Mouse (Mus musculus) gastrocnemius, postnatal 10 days (tissue): ENCODE data around the gene Hist2h2ac. TPM values are rescaled to one million over a fixed set of nuclear protein-coding genes. Genes with fewer than 3 reads are reported as not detected.
"Not testable (repeated sequence)": the region's sequence is repeated elsewhere in the genome, so short reads cannot be mapped to it uniquely, and the experiment has no call there.

ENCODE experiments used
- DNase-seq: peaks from one replicate; pipeline ENCODE4 v3.0.0; 2021; ENCODE audit warnings: mixed read lengths
- long read RNA-seq, 2 experiments: library from polyadenylated mRNA; stranded (forward); transcript quantifications; one replicate each; pipeline ENCODE4 v2.0.0; 2021
- total RNA-seq, 2 experiments: library from RNA; stranded (reverse); gene quantifications; 2 replicates each; pipeline ENCODE4 v1.2.3; 2021

The Hist2h2ac gene
- total RNA-seq = 10 to 100 TPM; 77.5 to 90.5 TPM
- long read RNA-seq, experiment 1 = 0 reads
- long read RNA-seq, experiment 2 = 0 reads

DNA sequence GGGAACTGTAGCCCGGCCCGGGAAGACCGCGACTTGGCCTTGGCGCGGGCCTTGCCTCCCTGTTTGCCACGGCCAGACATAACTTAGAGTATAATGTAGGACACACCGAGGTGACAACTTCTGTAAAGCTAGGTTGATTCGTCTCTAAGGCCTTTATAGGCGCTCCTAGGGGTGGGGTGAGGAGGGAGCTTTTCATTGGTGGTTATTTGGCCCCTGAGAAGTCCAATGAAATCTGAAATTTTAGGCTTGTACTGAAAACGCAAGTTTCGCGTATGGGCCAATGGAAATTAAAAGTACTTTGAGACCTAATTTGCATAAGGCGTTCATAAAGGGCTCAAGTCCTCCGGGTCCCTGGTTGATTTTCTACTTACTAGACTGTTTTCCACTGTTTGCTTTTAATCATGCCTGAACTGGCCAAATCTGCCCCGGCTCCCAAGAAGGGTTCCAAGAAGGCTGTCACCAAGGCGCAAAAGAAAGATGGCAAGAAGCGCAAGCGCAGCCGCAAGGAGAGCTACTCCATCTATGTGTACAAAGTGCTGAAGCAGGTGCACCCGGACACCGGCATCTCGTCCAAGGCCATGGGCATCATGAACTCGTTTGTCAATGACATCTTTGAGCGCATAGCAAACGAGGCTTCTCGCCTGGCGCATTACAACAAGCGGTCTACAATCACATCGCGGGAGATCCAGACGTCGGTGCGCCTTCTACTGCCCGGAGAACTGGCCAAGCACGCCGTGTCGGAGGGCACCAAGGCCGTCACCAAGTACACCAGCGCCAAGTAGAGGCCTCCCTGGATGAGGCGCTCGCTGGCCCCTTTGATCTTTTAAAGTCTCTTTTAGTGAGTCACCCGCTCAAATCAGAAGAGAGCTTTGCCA is at the start of gene Hist2h2ac, which contains the start of gene Hist2h2be:
Gene Hist2h2ac (minus strand): TSS at position 116 of the 875 bp plus-strand sequence.
Gene Hist2h2be (plus strand): TSS at position 355 of the 875 bp plus-strand sequence.
- DNase-seq = peak; percentile 48

- DNase-seq = peak; percentile 68
Measured at GRCm38 (mm10) chr3:96269511-96270474, 49.1 kb upstream of the Hist2h2ac start, which contains the start of gene Hist2h2bb. Hist2h2bb (plus strand) TSS chr3:96269752.

DNA sequence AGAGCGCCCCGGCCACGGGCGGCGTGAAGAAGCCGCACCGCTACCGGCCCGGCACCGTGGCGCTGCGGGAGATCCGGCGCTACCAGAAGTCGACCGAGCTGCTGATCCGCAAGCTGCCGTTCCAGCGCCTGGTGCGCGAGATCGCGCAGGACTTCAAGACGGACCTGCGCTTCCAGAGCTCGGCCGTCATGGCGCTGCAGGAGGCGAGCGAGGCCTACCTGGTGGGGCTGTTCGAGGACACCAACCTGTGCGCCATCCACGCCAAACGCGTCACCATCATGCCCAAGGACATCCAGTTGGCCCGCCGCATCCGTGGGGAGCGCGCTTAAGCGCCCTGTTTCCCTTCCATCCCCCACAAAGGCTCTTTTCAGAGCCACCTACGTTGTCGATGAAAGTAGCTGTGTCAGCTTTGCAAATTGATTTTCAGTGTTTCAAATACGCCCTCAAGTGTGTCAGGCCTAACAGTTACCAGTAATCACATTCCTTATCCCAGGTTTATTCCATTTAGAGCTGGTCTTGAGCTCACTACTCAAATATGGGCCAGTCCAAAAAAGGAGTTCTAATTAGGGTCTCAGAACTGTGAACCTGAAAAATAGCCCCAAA is 48.2 kb upstream of the Hist2h2ac start:
- not testable (repeated sequence) for DNase-seq

DNA sequence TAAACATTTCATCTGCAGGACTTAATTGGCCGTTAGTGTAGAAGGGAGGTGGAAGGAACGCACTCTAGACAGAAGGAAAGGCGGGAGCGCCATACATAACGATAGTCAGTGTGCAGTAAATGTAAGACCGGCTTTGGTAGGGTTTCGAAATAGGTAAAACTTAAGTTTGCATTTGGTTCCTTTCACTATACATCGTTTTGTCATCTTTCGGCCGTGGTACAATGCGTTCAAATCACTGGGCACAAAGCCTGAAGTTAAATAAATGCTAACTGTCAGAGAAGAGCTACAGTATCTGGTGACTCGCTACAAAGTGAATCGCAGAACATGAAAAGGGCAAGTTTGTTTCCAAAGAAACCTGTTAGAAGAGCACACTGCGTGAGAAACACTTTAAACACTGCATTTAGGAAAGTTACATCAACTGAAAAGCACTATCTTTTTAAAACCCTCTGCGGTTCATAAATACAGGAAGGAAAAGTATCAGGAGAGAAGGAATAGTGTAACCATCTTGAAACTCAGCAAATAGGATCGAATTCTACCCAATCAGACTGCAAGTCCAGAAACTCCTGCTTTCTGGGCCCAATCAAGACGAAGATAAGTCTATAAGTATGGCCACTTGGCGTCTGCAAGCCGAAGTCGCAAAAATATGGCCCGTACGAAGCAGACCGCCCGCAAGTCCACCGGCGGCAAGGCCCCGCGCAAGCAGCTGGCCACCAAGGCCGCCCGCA is 47.5 kb upstream of the Hist2h2ac start, which contains the start of gene Hist2h3b:
Gene Hist2h3b (plus strand): TSS at position 604 of the 725 bp plus-strand sequence.
- peak; percentile 66 for DNase-seq

GRCm38 (mm10) chr3:96267541-96267940 is 46.9 kb upstream of the Hist2h2ac start:
- DNase-seq = no peak

DNA sequence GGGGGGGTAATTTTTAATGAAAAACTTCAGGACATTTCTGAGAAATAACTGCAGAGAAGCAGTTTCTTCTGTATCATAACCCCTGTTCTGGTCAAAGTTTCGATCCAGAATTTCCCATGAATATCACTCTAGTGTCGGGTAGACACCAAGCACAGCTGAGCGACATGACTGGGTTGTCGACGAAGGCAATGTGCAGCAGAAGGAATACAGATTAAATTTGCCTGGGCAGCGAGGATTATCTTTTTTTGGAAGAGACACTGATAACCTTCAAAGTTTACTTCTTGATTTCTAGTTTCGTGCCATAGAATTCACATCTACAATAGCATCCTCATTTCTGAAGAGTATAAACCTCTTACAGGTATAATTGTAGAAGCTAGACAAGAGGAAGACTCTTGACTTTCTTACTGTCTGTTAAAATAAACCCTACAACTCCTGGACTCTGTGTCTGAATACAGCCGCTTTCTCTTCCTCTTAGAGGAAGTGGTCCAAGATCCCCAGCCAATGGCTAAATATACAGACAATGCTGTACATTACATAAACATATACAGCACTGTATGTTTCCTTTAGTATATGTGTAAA is 45.5 kb upstream of the Hist2h2ac start:
- no peak for DNase-seq

- DNase-seq = no peak
Measured at GRCm38 (mm10) chr3:96264404-96264949, 43.8 kb upstream of the Hist2h2ac start.

DNA sequence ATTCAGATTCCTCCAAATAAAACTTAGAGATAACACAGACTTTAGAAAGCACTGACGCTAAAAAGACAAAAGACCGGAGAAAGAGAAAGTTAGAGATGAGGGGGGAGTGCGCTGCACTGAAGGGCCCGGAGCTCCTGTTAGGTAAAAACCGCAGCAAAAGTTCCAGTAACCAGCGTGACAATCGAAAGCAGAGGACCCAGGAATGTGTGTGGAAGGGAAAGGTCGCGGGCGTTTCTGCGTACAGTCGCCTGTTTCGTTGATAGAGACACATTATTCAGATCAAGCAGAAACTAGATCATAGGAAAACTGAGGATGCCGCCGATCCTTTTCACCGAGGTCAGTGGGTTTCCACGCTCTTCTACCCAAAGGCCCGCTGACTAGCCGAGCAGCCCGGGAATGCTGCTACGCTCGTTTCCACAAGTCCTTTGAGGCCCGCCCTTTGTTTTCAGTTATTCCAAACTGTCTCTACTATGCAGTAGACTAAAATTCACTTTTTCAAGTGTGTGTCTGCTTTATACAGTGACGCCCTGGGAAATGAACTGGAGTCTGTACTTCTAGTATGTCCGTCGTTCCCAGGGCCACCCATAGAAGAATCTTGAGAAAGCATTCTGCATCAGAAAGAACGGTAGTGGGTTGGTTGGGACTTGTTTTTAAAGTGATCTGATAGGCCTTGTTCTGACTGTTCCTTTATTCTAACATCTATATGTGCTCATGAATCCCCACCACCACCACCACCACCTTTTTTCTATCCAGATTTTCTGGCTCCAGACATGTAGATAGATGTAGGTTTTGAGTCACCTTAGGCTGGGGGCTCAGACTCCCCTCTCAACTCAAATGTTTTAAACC is 43.1 kb upstream of the Hist2h2ac start:
- peak; percentile 29 for DNase-seq

DNA sequence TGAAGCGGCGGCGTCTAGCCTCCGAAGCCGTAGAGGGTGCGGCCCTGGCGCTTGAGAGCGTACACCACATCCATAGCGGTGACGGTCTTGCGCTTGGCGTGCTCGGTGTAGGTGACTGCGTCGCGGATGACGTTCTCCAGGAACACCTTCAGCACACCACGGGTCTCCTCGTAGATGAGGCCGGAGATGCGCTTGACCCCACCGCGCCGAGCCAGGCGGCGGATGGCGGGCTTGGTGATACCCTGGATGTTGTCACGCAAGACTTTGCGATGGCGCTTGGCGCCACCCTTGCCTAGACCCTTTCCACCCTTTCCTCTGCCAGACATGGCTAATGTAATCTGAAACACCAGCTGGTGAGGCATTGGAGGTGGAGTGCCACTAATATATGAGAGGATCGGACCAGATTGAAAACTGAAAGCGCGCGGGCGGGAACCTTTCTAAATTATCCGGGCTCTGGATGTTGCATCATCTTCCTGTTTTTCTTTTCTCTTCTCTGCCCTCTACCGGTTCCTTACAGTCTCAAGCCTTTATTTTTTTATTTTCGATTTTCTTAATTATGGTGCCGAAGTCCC is 42.4 kb upstream of the Hist2h2ac start, which contains the start of gene Hist2h4:
Gene Hist2h4 (minus strand): TSS at position 333 of the 572 bp plus-strand sequence.
- DNase-seq = peak; percentile 85

DNA sequence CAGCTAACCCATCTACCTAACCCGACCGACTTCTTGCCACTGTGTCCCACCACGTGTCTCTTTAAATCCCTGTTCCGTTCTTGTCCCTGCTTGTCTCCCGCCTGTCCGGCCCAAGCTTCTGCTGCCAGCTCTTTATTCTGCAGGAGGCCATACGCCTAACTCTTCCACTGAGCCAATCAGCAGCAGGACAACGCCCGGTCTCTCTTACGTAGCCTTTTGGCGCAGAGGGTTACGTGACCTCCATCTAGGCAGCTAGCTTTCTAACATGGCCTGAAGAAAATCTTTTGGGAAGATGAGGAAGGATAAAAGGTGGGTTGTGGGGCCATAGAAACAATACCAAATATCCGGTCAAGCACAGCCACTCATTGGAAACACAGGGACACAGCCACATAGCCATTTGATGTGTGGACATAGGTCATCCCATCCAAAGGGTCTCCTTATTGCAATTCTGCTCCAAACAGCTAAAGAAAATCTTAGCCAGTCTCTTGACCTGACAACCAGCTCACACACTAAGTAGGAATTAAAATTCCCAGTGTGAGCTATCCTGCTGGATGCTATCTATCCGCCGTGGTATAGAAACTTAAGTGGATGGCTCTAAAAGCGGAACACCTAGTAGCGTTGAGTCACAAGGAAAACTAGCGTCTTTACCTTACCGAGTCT is 41.7 kb upstream of the Hist2h2ac start:
- DNase-seq = peak; percentile 67

DNA sequence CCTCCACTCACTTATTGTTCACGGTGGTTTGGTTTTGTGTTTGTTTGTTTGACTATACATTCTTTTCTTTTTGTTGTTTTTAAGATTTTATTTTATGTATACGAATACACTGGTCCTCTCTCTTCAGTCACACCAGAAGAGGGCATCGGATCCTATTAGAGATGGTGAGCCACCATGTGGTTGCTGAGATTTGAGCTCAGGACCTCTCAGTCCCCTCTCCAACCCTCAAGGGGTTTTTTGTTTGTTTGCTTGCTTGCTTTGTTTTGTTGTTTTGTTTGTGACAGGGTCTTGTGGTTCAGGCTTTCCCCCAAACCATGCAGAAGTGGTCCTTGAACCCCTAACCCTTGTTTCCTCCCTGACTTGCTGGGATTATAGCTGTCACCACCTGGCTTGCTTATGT is 40.9 kb upstream of the Hist2h2ac start:
- no peak for DNase-seq

DNA sequence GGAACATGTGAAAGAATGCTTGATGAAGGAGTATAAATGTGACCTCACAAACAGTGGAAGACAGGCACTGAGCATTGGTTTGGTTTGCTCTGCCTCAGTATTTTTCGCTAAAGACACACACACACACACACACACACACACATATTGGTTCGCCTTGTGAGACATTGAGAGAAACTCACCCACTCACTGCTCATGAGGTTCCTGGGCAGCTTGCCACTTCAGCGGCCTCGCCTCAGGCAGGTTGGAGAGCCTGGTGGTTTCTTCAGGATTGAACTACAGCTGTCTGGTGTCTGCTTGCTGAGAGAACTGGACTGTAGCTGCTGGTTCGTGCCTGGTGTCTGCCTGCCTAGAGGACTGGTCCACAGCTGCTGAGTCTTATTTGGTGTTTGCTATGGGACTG is 39.5 kb upstream of the Hist2h2ac start:
- no peak for DNase-seq

GRCm38 (mm10) chr3:96257190-96257589 is 36.5 kb upstream of the Hist2h2ac start:
- no peak for DNase-seq

- no peak for DNase-seq
Measured at GRCm38 (mm10) chr3:96255926-96256593, 35.4 kb upstream of the Hist2h2ac start.

DNA sequence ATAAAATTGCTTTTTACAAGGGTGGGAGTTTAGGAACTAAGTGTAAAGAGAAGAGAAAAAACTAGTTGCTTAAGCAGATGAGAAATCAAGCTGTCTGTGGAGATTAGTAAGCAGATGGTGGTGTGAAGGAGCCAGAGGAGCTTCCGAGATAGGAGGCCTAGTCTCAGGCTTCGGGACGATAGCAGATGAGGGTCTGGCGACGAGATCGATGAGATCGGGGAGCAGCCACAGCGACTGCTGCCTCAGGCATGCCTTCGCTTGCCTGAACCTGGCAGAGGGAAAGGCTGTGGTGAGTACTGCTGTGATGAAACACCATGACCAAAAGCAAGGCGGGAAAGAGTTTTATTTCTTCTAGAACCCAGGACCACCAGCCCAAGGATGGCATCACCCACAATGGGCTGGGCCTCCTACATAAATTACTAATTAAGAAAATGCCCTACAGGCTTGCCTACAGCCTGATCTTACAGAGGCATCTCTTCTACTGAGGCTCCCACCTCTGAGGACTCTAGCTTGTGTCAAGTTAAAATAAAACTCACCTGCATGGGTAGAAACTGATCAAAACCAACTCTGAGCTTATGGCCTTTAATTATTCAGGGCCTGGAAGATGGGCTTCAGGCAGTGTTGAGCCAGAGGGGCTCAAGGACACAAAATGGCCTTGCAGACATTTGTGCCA is 34.1 kb upstream of the Hist2h2ac start:
- DNase-seq = no peak

- DNase-seq = no peak
Measured at GRCm38 (mm10) chr3:96251787-96252186, 31.1 kb upstream of the Hist2h2ac start.

DNA sequence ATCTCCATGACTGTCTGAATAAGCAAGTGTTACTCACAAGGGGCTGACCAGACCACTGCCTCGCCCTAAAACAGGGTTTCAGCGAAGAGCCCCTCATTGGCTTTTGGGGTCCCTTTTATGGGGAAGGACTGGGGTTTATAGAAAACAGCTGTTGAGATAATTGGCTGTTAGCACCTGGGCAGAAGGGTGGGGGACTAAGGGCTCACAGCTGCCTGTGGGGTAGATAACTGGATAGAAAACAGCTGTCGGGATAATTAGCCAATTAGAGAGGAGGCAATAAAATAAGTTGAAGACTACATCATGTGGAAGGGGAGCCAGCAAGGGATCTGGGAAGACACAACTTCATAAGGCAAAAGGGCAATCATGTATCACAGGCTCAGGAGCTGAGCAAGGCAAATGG is 30.2 kb upstream of the Hist2h2ac start:
- DNase-seq = no peak

DNA sequence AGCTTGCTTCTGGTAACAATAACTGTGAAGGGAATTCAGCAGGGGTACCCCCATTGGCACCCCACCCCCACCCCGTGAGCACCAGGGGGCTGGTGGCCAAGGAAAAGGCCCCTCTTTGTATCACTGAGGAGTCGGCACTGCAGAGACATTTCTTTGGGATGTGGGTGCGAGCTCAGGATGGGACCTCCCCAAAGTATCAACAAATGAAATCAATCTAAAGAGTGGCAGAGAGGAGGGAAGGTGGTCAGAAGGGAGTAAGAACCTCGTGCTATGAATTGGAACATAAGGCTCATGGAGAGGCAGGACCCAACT is 28.3 kb upstream of the Hist2h2ac start:
- DNase-seq = no peak
